Mouse (Mus musculus) cerebellum, postnatal 14 days (tissue): Measurements from ENCODE around the gene Sem1.
"Not testable (repeated sequence)": the region's sequence is repeated elsewhere in the genome, so short reads cannot be mapped to it uniquely, and the experiment has no call there.

Experiments used
- DNase-seq, 2 experiments: peaks; one replicate each; pipeline ENCODE4 v3.0.0; 2021; ENCODE audit warnings: mixed read lengths in 2 of 2

Gene Sem1

GRCm38 (mm10) chr6:6578304-6579149 lies at the start of gene Sem1:
Gene Sem1 (minus strand): TSS chr6:6578663.
- DNase-seq: peak; percentile 90 to 92

DNA sequence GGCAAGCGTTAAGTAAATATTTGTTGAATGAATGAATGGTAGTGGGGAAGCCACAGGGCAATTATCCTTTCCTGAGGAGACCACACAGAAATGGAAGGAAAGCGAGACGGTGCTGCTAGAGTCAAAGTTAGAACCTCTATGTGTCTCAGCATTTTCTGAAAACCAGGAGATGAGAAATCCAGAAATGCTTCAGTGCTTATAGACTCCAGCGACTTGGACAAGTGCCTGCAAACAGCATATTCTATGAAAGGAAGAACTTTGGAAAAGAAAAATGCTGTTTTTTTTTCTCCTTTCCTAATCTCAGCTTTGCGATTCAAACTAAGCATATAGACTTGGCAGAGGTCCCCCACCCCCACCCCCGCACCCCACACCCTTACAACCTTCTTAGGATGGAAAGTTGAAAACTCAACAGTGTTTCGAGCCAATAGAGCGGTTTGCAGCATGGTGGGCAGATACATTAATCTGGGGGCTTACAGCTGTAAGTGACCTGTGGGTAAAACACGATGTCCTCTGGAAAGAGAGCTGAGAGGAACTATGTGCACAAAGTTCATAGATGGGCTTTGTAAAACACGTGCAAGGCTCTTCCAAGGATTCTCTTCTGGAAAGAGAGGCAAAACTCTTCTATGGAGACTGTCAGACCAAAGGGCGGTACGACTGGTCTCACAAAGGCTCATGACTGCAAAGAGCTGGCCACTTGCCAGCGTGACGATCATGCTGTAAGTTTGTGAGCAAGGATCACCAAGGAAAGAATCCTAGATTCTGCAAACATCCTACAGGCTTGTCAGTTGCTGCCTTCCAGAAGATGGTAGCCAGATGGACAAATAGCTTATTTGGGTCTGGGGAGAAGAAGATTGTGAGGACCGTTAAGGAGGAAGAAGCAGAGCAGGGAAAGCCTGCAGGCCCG lies 44.6 kb upstream of the Sem1 start:
- peak; percentile 54 to 66 for DNase-seq

DNA sequence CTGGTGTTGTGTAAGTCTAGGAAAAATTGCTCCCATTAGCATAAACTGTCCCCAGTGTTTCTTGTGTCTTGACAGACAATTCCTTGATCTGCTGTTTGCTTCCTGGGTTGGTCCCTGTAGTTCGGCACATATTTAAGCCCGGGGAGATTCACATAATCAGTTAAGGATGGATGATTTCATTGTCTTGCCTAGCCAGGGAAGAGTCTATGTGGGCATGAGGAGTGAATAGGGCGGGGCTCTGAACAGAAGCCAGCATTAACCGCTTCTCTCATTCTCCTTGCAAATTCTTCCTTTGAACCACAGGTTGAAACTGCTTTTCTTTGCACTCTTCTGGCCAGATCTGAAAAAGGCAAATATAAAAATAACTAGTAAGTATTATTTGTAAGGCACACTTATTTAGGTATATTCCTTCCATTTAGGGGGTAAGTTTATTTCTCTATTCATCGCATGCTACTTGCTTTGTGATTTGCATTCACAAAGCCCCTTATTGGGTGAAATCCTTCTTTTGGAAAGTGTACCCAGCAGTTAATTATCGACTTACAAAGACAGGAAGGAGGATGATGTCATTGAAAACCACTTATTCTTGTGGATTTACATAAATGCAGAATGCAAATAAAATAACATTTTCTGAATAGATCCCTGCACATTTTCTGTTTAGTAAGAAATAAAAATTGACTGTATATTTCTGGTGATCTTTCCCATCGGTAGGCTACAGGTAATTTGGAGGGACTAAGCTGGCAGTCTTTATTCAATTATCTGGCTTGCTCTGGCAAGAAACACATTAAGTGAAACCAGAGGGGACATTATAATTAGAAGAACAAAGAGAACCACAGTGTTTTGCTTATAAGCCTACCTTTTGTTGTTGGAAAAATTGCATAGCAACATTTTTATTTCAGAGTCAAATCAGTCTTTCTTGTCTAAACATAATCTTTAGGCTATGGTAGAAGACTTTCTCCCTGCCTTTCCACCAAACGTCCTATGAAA lies 25.4 kb upstream of the Sem1 start:
- no peak for DNase-seq

DNA sequence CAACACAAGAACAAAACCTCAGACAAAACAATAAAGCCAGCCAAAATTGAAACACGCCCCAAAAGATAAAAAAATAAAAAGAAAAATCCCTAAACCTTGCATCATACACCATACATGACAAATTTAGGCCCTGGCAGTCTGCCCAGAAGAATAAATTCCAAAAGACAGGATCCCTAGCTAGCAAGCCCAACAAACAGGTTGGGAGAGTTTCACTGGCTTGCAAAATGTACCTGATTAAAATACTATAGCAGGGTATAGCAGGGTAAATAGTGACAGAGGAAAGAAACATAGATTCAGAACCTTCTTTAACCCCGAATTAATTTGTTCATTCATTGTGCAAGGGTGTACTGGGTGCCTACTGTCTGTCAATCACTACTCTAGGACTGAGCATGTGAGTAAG lies 7.8 kb upstream of the Sem1 start:
- DNase-seq: no peak

DNA sequence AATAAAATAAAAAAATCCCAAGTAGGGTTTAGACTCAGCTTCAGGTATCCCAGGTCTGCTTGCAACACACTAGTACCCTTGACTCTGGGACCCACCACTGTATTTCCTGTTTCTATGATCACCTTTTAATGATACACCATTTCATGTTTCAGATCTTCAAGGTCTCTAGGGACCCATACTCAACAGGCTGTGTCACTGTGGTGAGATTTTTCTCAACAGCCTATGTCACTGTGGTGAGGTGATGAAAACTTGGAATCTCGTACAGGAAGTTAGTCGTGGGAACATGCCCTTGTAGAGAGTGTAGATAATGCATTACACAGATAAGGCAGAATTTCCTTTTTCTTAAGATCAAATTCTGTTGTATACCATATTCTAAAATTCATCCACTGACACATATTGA lies 3.4 kb upstream of the Sem1 start:
- DNase-seq: no peak

- DNase-seq: no peak
These were observed 650 bp downstream of the Sem1 start for GRCm38 (mm10) chr6:6577741-6578284.

GRCm38 (mm10) chr6:6577291-6577690 lies 1.2 kb downstream of the Sem1 start:
- no peak for DNase-seq

DNA sequence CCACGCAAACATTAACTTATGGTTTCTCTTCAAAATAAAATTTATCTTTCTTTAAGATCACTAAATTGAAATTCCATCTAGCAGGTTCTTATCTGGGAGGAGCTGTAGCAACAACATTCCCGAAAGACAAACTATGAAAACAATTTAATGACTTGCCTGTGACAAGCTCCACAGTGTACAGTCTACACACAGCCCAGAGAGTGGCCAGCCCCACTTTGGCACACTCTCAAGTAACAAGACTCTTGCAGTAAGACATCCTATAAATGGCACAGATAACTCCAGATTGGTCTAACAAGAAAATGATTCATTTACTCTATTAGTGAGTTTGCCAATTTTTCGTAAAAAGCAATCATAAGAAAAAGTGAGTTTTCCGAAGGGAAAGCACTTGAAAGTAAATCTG lies 2.7 kb downstream of the Sem1 start:
- DNase-seq: no peak

- DNase-seq: peak; percentile 39 to 76
These were observed 10.0 kb downstream of the Sem1 start for GRCm38 (mm10) chr6:6568436-6568835.

GRCm38 (mm10) chr6:6563691-6564090 lies 14.8 kb downstream of the Sem1 start:
- DNase-seq: peak; percentile 44 to 69

DNA sequence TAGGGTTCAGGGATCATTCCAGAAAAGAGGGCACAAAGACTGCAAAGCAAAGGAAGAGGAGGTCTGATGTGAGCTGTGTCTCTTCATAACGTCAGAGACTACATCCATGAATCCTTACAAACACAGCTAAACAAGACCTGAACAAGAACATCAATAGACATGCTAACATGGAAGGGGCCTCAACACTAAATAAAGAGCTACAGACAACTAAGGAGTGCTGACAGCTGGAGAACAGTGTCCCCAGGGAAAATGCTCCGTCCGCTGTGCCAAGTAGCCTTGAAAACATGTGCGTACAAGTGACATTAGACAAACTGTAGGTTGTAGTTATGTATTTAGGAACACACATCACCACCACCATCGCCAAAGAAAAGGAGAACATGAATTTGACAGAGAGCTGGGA lies 15.7 kb downstream of the Sem1 start:
- DNase-seq: peak in 1 of 2 experiments; percentile 16

- no peak for DNase-seq
These were observed 20.8 kb downstream of the Sem1 start for GRCm38 (mm10) chr6:6557647-6558046.

DNA sequence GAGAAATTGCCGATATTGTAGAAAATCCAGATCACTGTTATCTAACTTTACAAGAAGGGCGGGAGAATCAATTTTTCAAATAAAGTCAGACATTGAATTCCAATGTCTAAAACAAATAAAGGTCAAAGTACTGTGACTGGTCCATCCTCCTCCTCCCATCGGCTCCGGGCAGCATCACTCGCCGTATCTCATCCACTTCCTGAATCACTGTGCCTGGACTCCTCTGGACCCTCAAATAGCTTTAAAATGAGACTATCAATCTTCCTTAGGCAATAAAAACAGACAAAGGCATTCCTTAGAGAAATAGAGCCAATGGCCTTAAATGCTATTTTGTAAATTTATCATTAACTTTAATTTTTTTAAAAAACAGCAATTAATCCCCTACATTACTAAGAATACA lies 26.5 kb downstream of the Sem1 start:
- DNase-seq: no peak

- no peak for DNase-seq
These were observed 30.5 kb downstream of the Sem1 start for GRCm38 (mm10) chr6:6547997-6548396.

GRCm38 (mm10) chr6:6544255-6544645 lies 34.2 kb downstream of the Sem1 start:
- DNase-seq: peak; percentile 29 to 32

- no peak for DNase-seq
These were observed 34.7 kb downstream of the Sem1 start for GRCm38 (mm10) chr6:6543606-6544254.

GRCm38 (mm10) chr6:6542133-6542532 lies 36.3 kb downstream of the Sem1 start:
- no peak for DNase-seq

- no peak for DNase-seq
These were observed 41.5 kb downstream of the Sem1 start for GRCm38 (mm10) chr6:6536781-6537466.

DNA sequence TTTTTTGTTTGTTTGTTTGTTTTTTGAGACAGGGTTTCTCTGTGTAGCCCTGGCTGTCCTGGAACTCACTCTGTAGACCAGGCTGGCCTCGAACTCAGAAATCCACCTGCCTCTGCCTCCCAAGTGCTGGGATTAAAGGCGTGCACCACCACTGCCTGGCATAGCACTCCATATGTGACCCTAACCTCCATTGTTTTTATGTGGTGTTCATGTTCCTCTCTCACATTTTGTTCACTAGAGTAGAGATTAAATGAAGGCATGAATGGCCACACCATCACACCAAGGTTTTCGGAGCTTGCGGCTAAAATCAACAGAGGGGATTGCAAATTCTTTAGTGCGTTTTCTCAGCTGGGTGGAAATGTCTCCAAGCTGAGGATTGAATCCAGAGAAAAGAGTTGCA lies 42.1 kb downstream of the Sem1 start:
- not testable (repeated sequence) for DNase-seq
